Mouse (Mus musculus) G1E (cell line): ENCODE results near the gene Rai14.

Experiments used
- GATA1 ChIP-seq: IDR thresholded peaks from 2 replicates; pipeline ENCODE4 v1.6.1; 2012; ENCODE audit warnings: borderline replicate concordance, low read length, inconsistent platforms, mixed read lengths
- GATA2 ChIP-seq: IDR thresholded peaks from 2 replicates; pipeline ENCODE4 v1.6.1; 2012; ENCODE audit warnings: low read depth, low read length, inconsistent platforms, borderline replicate concordance

DNA sequence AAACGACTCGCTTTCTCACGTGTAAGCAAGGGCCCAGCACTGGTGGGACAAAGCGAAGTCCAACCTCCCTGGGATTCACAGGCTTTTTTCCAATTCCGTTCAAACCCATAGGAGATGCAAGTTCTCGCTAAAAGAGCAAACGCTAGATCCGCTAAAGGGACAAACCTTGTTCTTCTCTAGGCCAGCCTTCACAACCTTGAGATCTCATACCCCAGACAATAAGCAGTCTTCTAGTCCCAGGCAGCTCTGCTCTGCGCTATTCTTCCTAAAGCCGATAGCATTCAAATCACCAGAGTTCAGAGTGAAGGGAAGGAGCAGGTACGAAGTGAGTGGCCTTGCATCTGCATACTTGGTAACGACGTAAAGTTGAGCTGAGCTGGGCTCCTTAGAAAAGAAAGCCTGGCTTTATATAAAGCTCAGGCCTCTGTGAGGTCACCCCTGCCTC, 1.2 kb downstream of the Rai14 start:
- TF ChIP-seq GATA2 (no peak), GATA1 (no peak)
